Mouse (Mus musculus): ENCODE measurements around the gene Gm43517.

The Gm43517 gene

DNA sequence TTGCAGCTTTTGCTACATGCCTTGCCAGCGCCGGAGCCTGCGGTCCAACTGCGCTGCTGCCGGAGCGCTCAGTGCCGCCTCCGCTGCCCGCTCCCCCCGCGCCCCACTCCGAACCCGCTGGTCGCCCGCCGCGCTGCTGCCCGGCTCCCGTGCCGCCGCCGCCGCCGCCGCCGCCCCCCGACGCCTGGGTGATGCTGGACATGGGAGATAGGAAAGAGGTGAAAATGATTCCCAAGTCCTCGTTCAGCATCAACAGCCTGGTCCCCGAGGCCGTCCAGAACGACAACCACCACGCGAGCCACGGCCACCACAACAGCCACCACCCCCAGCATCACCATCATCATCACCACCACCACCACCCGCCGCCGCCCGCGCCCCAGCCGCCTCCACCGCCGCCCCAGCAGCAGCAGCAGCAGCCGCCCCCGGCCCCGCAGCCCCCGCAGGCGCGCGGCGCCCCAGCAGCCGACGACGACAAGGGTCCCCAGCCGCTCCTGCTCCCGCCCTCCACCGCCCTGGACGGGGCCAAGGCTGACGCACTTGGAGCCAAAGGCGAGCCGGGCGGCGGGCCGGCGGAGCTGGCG, 589 bp upstream of the Gm43517 start:
- in situ Hi-C loops (cut with MboI, MseI): no loop called here

DNA sequence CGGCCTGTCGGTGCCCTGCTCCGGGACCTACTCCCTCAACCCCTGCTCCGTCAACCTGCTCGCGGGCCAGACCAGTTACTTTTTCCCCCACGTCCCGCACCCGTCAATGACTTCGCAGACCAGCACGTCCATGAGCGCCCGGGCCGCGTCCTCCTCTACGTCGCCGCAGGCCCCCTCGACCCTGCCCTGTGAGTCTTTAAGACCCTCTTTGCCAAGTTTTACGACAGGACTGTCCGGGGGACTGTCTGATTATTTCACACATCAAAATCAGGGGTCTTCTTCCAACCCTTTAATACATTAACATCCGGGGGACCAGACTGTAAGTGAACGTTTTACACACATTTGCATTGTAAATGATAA, 637 bp downstream of the Gm43517 start:
- in situ Hi-C loops (cut with MboI, MseI): no loop called here

DNA sequence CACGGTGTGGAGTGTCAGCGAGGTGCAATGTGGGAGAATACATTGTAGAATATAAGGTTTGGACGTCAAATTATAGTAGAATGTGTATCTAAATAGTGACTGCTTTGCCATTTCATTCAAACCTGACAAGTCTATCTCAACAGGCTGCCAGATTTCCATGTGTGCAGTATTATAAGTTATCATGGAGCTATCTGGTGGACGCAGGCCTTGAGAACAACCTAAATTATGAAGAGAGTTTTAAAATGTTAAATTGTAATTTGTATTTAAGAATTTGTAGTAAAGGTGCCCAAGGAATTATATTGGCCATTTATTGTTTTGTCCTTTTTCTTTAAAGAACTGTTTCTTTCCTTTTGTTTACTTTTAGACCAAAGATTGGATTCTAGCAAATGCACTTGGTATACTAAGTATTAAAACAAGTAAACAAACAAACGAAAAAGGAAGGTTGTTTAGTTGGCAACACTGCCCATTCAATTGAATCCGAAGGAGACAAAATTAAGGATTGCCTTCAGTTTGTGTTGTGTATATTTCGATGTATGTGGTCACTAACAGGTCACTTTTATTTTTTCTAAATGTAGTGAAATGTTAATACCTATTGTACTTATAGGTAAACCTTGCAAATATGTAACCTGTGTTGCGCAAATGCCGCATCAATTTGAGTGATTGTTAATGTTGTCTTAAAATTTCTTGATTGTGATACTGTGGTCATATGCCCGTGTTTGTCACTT, 1.3 kb downstream of the Gm43517 start:
- in situ Hi-C loops (cut with MboI, MseI): no loop called here

- in situ Hi-C loops (cut with MboI, MseI): no loop called here
Measured at GRCm38 (mm10) chr12:49387856-49388598, 3.1 kb downstream of the Gm43517 start.

DNA sequence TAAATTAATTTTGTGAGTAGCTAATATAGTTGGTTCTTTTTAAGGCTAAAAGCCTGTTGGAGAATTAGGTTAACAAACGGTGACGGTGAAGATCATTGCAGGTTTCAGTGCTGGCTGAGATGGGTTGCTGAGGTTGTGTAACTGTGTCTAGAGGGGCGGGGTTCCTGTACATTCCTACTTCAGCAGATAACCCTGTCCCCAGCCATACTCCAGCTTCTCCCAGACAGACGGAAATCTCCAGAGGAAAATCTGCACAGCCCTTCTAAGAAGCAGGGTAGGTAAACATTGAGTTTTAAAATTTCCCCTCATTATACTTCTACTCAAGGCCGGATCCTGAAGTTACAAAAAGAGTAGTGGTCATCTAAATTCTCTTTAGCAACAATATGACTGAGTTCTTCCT, 4.7 kb downstream of the Gm43517 start:
- in situ Hi-C loops (cut with MboI, MseI): no loop called here

GRCm38 (mm10) chr12:49390257-49390656, 5.3 kb downstream of the Gm43517 start:
- in situ Hi-C loops (cut with MboI, MseI): no loop called here

DNA sequence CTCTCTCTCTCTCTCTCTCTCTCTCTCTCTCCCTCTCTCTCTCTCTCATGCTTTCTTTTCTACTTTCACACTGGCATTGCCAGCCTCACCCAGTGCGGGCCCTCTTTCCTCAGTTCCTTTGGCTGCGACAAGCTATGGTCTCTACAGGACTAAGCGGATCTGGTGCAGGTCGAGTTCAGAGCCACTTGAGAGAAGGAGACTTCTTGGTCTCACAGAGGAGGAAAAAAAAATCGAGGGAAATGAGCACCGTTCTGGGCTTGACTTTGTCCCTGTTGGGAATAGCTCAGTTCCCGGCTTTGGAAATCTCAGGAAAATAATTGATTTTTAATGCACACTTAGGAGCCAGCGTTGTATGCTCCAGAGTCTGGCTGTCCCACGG, 5.9 kb downstream of the Gm43517 start:
- in situ Hi-C loops (cut with MboI, MseI): no loop called here

- in situ Hi-C loops (cut with MboI, MseI): no loop called here
Measured at GRCm38 (mm10) chr12:49391305-49392040, 6.5 kb downstream of the Gm43517 start.

GRCm38 (mm10) chr12:49392041-49392390, 7.0 kb downstream of the Gm43517 start:
- in situ Hi-C loops (cut with MboI, MseI): no loop called here

DNA sequence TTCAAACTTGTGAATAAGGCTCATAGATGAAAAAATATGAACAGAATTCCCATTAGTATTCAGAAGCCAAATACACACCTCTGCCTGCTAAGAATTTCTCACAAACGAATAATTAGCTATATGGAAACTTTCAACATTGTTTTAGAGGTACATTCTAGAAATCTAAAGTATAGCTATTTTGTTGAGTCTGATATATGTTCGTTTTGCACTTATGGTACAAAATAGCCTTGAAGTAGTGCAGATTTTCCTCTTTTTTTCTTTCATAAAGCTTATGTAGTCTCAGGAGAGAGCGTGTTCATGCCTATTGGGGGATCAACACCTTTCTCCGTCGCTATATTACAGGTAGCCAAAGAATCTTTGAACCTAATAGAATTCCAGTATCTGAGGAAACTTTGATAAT, 7.9 kb downstream of the Gm43517 start:
- in situ Hi-C loops (cut with MboI, MseI): no loop called here

DNA sequence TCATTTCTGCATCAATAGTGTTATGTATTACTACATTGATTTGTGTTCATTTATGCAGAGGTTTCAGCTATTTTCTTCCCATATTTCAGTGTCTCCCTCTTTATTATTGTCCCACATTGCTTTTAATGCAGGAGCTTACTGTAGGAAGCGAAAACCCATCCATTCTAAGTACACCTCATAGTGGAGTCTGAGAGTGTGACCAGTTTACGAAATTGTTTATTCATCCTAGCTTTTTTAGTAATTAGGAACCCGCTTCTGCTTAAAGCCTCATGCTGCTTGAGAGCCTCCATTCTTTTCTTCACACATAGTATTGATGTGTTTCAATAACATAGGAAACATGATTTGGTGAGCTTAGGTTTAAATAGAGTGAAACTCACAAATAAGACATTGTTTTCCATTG, 8.7 kb downstream of the Gm43517 start:
- in situ Hi-C loops (cut with MboI, MseI): no loop called here

GRCm38 (mm10) chr12:49394181-49394580, 9.2 kb downstream of the Gm43517 start:
- in situ Hi-C loops (cut with MboI, MseI): no loop called here

GRCm38 (mm10) chr12:49394836-49395235, 9.9 kb downstream of the Gm43517 start:
- in situ Hi-C loops (cut with MboI, MseI): no loop called here

DNA sequence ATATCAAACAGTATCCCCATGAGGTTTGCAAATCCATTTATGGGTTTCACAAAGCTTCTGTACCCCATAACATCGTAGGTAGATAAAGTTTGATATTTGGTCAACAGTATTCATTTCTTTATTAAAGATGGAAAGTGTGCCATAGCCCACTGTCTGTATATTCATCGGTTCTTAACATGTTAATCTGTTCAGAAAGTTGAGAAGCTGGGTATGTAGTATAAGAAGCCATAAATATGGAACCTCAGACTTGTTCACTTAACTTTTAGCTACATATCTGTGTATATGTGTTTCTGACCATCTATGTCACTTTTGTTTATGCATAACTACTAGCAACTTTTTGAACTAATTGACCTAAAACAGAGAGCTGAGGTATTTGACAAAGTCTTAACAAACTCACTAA, 11.0 kb downstream of the Gm43517 start:
- in situ Hi-C loops (cut with MboI, MseI): no loop called here

GRCm38 (mm10) chr12:49396776-49397175, 11.8 kb downstream of the Gm43517 start:
- in situ Hi-C loops (cut with MboI, MseI): no loop called here

DNA sequence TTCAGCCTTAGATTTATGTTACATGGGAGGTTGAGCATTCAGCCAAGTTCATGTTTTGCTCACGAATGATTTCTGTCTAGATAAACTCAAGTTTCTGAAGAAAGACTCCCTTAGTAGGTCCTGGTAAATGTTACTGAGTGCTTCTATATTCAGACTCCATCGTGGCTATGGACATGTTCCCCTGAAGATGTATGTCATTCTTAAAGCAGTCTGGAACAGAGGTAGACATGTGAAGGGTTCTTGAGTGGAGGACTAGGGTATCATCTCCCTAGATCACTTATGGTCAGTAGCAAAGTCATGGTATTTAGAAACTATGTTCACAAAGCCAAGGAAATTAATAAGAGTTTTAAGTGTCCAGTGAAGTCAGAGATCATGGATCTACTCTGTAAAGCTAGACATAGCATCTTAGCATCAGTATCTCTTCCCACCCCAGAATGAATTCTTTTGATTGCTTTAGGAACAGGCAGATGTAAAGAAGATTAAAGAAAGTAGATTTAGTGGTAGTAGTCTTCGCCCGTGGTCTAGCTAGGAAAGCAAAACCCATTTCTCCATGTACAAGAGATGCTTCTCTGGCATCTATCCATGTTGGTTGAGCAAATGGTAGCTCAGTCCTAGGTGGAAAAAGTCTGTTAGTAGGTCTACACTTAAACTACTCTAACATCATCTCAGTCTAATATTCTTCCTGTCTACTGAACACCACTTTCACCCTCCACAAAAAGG, 12.6 kb downstream of the Gm43517 start:
- in situ Hi-C loops (cut with MboI, MseI): no loop called here

DNA sequence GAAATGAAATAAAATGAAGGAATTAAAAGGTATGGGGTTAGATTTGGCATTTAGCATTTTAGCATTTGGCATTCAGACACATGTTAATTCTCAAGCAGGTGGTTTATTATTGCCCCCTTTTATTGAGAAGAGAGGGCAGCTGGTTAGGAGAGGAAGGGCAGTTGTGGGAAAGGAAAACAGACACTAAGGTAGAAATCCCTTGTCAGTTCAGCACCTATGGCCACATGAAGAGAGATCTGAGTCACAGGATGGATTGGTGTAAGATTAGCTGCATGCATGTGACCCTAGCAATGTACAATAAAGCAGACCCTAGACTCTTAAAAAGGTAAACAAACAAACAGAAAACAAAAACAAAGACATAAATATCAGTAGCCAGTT, 13.2 kb downstream of the Gm43517 start:
- in situ Hi-C loops (cut with MboI, MseI): no loop called here

- in situ Hi-C loops (cut with MboI, MseI): no loop called here
Measured at GRCm38 (mm10) chr12:49398636-49399035, 13.7 kb downstream of the Gm43517 start.

- in situ Hi-C loops (cut with MboI, MseI): no loop called here
Measured at GRCm38 (mm10) chr12:49399611-49400010, 14.6 kb downstream of the Gm43517 start.

DNA sequence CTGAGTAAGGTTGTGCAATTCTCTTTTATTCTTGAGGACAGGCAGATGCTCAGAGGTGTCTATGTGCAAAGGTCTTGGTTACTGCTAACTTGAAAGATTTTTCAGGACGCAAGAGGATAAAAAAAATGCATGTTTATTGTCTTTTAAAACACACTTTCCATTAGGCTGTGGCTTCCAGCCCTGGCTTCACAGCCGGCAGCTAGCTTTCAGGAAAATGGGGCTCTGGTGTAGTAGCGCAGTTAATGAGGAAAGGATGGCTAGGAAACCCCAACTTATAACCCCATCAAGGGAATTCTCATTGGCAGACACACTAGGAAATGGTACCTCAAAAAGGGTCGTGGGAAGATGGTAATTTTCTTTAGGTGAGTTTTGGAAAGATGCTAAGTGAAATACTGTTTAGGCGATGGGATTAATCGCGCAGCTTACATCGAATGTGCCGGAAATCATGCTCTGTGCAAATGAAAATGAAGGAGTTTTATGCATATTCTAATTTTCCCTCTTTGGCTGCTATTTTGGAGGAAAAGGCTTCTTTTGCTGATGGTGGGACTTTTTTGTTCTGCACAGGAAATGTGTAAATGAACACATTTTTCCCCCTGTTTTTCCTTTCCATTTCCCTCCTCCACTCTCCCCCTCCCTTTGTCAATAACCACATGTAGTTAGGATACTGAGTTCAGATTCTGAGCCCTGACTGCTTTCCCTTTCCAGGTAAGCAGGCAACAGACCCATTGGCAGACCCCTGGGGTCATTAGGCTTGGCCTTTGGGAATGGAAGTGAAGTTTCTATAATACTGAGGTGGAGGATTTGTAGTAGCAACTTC, 15.3 kb downstream of the Gm43517 start:
- in situ Hi-C loops (cut with MboI, MseI): no loop called here

GRCm38 (mm10) chr12:49400853-49401118, 15.8 kb downstream of the Gm43517 start:
- in situ Hi-C loops (cut with MboI, MseI): no loop called here
